Mouse (Mus musculus): ENCODE results near the gene Ppp4r3b. TPM values are rescaled to one million over a fixed set of nuclear protein-coding genes. Genes with fewer than 3 reads are reported as not detected.

Ppp4r3b gene
- polyA plus RNA-seq, 1 experiment from 2014 or later, result 112 TPM

- no peak overlapping the region for H3K4me3 ChIP-seq
- H3K4me1 ChIP-seq, result no peaks in the 10 kb centered on the region
- ATAC-seq (ENCODE audit: insufficient number of reproducible peaks, insufficient read depth, low FRiP score, low TSS enrichment), result no peak
- H3K27ac ChIP-seq, result no peak overlapping the region
- 90% methylated on average over 3 of the region's 3 CpGs for WGBS
- no peak overlapping the region for H3K4me2 ChIP-seq (replicated peaks)
- no peak overlapping the region for H3K9ac ChIP-seq
- H3K9me3 ChIP-seq, result no peaks in the 10 kb centered on the region
- no peaks in the 10 kb centered on the region for H3K27me3 ChIP-seq
- peaks cover 20% of the 10 kb centered on the region for H3K36me3 ChIP-seq
Measured at GRCm38 (mm10) chr11:29180657-29181056, 8.0 kb downstream of the Ppp4r3b start.

DNA sequence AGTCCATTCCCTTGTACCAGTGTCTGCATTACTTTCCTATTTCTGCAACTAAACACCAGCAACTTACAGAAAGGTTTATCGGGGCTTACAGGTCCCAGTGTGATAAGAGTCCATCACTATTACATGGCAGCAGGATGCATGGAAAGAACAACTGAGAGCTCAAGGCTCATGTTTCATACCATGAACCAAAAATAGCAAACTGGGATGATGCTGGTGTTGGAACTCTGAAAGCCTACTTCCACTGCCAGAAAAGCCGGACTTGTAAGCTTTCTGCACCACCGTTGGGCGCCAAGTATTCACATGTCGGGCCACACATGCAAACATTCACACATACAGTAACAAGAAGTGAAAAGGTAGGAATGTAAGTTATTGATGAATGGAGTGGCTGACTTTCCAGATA is 9.1 kb downstream of the Ppp4r3b start:
- no peaks in the 10 kb centered on the region for H3K9me3 ChIP-seq
- ATAC-seq (ENCODE audit: insufficient number of reproducible peaks, insufficient read depth, low FRiP score, low TSS enrichment), result no peak
- H3K27me3 ChIP-seq, result no peaks in the 10 kb centered on the region
- H3K4me1 ChIP-seq, result no peaks in the 10 kb centered on the region
- no peak overlapping the region for H3K4me3 ChIP-seq
- no peak overlapping the region for H3K9ac ChIP-seq
- H3K4me2 ChIP-seq (replicated peaks), result no peak overlapping the region
- WGBS, result 93% methylated on average over 5 of the region's 5 CpGs
- no peak overlapping the region for H3K27ac ChIP-seq
- H3K36me3 ChIP-seq, result peaks cover 28% of the 10 kb centered on the region

- no peak overlapping the region for H3K27ac ChIP-seq
- no peaks in the 10 kb centered on the region for H3K4me1 ChIP-seq
- WGBS, result 89% methylated on average over 2 of the region's 2 CpGs
- H3K4me3 ChIP-seq, result no peak overlapping the region
- H3K4me2 ChIP-seq (replicated peaks), result no peak overlapping the region
- peaks cover 38% of the 10 kb centered on the region for H3K36me3 ChIP-seq
- ATAC-seq (ENCODE audit: insufficient number of reproducible peaks, insufficient read depth, low FRiP score, low TSS enrichment), result no peak
- no peak overlapping the region for H3K9ac ChIP-seq
- no peaks in the 10 kb centered on the region for H3K27me3 ChIP-seq
- no peaks in the 10 kb centered on the region for H3K9me3 ChIP-seq
Measured at GRCm38 (mm10) chr11:29188981-29189380, 16.3 kb downstream of the Ppp4r3b start.

GRCm38 (mm10) chr11:29203653-29204052 is 31.0 kb downstream of the Ppp4r3b start:
- no peak for ATAC-seq (ENCODE audit: insufficient number of reproducible peaks, insufficient read depth, low FRiP score, low TSS enrichment)
- Histone ChIP-seq H3K27ac (no peak overlapping the region), H3K4me2 (replicated peaks) (no peak overlapping the region), H3K27me3 (no peaks in the 10 kb centered on the region), H3K4me3 (no peak overlapping the region), H3K36me3 (peaks cover 25% of the 10 kb centered on the region), H3K9ac (no peak overlapping the region), H3K9me3 (no peaks in the 10 kb centered on the region), H3K4me1 (no peaks in the 10 kb centered on the region)
- 84% methylated on average over 5 of the region's 5 CpGs for WGBS

DNA sequence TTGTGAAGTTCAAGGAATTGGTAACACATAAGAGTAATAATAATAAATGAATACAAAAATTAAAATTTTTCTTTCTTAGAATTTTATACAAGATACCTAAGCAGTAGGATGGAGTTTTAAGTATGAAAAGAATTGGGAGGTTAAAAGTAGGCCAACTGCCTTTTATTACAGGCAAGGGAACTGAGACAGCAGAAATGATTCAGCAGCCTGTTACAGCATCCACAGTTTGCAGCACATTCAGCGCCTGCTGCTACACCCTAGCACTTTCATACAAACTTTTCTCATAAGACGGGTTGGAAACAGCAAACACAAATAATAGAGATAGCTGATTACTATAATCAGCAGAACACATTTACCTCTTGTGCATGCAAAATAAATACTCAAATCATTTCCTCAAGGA is 37.1 kb downstream of the Ppp4r3b start:
- Histone ChIP-seq H3K36me3 (peaks cover 25% of the 10 kb centered on the region), H3K4me1 (no peaks in the 10 kb centered on the region), H3K4me3 (no peak overlapping the region), H3K9ac (no peak overlapping the region), H3K27me3 (no peaks in the 10 kb centered on the region), H3K9me3 (no peaks in the 10 kb centered on the region), H3K27ac (no peak overlapping the region), H3K4me2 (replicated peaks) (no peak overlapping the region)
- WGBS, result 93% methylated on average over 2 of the region's 2 CpGs
- ATAC-seq (ENCODE audit: insufficient number of reproducible peaks, insufficient read depth, low FRiP score, low TSS enrichment), result no peak

DNA sequence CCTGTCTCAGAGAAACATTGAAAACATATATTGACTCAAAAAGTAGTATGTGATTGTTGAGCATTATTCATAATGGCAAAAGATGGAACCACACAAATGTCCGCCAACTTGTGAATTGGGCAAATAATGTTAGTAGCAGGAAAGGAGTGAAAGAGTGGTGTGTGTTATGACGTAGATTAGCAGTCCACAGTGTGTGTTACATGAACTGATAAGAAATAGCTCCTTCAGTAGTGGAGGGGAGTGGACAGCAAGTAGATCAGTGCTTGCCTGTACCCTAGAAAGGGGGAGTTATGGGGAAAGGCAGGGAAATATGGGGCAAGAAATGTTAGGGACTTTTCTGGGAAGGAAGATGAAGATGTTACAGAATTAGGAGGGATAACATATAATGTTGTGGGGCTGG is 43.5 kb downstream of the Ppp4r3b start:
- ATAC-seq (ENCODE audit: insufficient number of reproducible peaks, insufficient read depth, low FRiP score, low TSS enrichment), result no peak
- 94% methylated on average over 2 of the region's 2 CpGs for WGBS
- H3K4me2 ChIP-seq (replicated peaks), result no peak overlapping the region

DNA sequence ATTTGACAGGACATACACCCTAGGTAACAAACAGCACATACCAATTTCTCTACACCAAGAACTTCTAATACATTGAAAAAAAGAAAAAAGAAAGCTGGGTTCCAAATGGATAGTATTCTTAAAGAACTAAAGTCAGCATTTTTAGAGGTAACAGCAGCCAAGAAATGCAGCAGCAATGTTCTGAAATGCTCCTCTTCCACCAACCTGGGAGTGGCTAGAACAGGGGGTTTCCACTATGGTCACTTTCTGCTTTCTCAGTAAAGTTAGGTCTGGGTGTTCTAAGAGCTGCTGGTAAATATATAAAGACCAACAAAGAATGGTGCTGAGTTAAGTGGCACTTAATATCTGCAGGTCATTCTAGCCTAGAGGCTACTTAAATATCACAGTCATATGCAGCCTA is 46.4 kb downstream of the Ppp4r3b start:
- no peak overlapping the region for H3K27ac ChIP-seq
- ATAC-seq (ENCODE audit: insufficient number of reproducible peaks, insufficient read depth, low FRiP score, low TSS enrichment), result no peak
- no peaks in the 10 kb centered on the region for H3K9me3 ChIP-seq
- no peaks in the 10 kb centered on the region for H3K27me3 ChIP-seq
- H3K4me1 ChIP-seq, result no peaks in the 10 kb centered on the region
- H3K4me3 ChIP-seq, result no peak overlapping the region
- H3K4me2 ChIP-seq (replicated peaks), result no peak overlapping the region
- H3K36me3 ChIP-seq, result peaks cover 69% of the 10 kb centered on the region
- H3K9ac ChIP-seq, result no peak overlapping the region

More for the DNA sequence above, 43.5 kb downstream of the Ppp4r3b start:
- no peaks in the 10 kb centered on the region for H3K9me3 ChIP-seq
- H3K27me3 ChIP-seq, result no peaks in the 10 kb centered on the region
- no peaks in the 10 kb centered on the region for H3K4me1 ChIP-seq
- no peak overlapping the region for H3K27ac ChIP-seq
- no peak overlapping the region for H3K9ac ChIP-seq
- peaks cover 60% of the 10 kb centered on the region for H3K36me3 ChIP-seq
- no peak overlapping the region for H3K4me3 ChIP-seq

GRCm38 (mm10) chr11:29222310-29222709 is 49.6 kb downstream of the Ppp4r3b start:
- Histone ChIP-seq H3K9me3 (no peaks in the 10 kb centered on the region), H3K36me3 (peaks cover 58% of the 10 kb centered on the region), H3K27ac (no peak overlapping the region), H3K9ac (no peak overlapping the region), H3K27me3 (no peaks in the 10 kb centered on the region), H3K4me2 (replicated peaks) (no peak overlapping the region), H3K4me3 (no peak overlapping the region), H3K4me1 (no peaks in the 10 kb centered on the region)
- WGBS, result 92% methylated on average over 5 of the region's 5 CpGs
- no peak for ATAC-seq (ENCODE audit: insufficient number of reproducible peaks, insufficient read depth, low FRiP score, low TSS enrichment)

DNA sequence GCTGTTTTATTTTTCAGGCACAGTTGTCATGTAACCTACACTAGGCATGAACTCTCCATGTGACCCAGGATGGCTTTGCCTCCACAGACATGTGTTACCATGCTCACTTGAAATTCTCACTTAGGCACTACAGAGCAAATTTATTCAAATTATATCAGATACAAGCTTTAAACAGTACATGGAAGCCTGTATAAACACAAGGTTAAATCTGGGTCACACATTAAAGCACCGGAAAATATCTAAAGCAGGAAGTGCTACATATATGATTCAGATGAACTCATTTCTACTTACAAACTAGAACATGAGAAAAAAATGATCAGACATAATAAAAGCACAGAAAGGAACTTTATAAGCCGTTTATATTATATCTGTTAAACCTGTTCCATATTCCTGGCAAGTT is 52.1 kb downstream of the Ppp4r3b start:
- no peak overlapping the region for H3K4me3 ChIP-seq
- no peak for ATAC-seq (ENCODE audit: insufficient number of reproducible peaks, insufficient read depth, low FRiP score, low TSS enrichment)
- peaks cover 65% of the 10 kb centered on the region for H3K36me3 ChIP-seq
- no peaks in the 10 kb centered on the region for H3K27me3 ChIP-seq
- H3K27ac ChIP-seq, result no peak overlapping the region
- H3K9ac ChIP-seq, result no peak overlapping the region
- H3K4me2 ChIP-seq (replicated peaks), result no peak overlapping the region
- 87% methylated on average over 2 of the region's 2 CpGs for WGBS
- no peaks in the 10 kb centered on the region for H3K9me3 ChIP-seq
- H3K4me1 ChIP-seq, result no peaks in the 10 kb centered on the region

DNA sequence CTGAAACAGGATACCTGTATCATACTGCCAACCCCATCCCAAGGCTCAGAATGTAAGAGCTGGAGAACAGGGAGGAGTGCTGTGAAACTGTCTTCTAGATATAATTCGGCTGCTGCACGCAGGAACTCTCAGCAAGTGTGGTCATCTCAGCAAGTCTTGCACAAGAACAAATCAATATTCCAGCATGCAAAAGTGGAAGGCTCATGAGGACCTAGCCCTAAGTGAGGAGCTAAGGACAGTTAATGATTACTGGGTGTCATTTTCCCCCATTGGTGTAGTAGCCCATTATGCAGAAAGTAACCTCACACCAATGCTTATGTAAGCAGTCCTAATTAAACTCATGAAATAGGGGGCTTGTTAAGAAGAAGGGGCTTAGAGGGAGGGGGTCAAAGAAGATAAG is 56.3 kb downstream of the Ppp4r3b start:
- no peaks in the 10 kb centered on the region for H3K27me3 ChIP-seq
- H3K36me3 ChIP-seq, result peaks cover 42% of the 10 kb centered on the region
- H3K4me3 ChIP-seq, result no peak overlapping the region
- H3K4me2 ChIP-seq (replicated peaks), result no peak overlapping the region
- 98% methylated on average over 2 of the region's 2 CpGs for WGBS
- no peak overlapping the region for H3K27ac ChIP-seq
- ATAC-seq (ENCODE audit: insufficient number of reproducible peaks, insufficient read depth, low FRiP score, low TSS enrichment), result no peak
- H3K4me1 ChIP-seq, result no peaks in the 10 kb centered on the region
- H3K9ac ChIP-seq, result no peak overlapping the region
- H3K9me3 ChIP-seq, result no peaks in the 10 kb centered on the region

DNA sequence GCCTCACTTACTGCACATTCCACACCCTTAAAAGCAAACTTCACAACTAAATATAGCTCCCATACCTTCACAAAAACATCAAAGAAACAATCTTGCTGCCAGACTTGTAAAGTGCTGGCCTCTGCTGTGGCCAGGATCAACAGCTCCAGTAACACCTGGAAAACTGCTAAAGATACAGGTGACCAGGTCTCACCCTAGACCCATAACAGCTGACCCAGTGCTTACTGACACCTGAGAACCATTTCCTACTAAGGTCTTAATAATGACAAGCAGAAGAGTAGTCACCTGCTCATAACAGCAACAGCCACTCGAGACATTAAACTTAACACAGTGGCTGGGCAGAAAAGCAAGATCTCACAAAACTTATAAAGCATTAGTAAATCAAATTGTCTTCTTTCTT is 60.9 kb downstream of the Ppp4r3b start:
- H3K4me3 ChIP-seq, result no peak overlapping the region
- ATAC-seq (ENCODE audit: insufficient number of reproducible peaks, insufficient read depth, low FRiP score, low TSS enrichment), result no peak
- H3K27ac ChIP-seq, result no peak overlapping the region
- H3K27me3 ChIP-seq, result no peaks in the 10 kb centered on the region
- no peaks in the 10 kb centered on the region for H3K9me3 ChIP-seq
- 84% methylated on average over 1 of the region's 1 CpGs for WGBS
- H3K4me1 ChIP-seq, result no peaks in the 10 kb centered on the region
- H3K4me2 ChIP-seq (replicated peaks), result no peak overlapping the region
- H3K36me3 ChIP-seq, result peaks cover 23% of the 10 kb centered on the region
- H3K9ac ChIP-seq, result no peak overlapping the region

DNA sequence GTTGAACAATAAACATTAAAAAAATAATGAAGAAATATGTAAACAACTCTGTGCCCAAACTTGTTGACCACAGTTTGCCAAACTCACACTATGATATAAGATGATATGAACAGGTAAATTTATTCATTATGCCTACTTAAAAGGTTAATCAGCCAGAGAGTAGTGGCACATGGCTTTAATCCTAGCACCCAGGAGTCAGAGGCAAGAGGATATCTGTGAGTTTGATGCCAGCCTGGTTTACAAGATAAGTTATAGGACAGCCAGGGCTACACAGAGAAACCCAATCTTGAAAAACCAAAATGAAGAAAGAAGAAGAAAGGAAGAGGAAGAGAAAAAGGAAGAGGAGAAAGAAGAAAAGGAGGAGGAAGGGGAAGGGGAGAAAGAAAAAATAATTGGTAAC is 64.7 kb downstream of the Ppp4r3b start:
- Histone ChIP-seq H3K36me3 (peaks cover 19% of the 10 kb centered on the region), H3K27me3 (no peaks in the 10 kb centered on the region), H3K9ac (no peak overlapping the region), H3K4me2 (replicated peaks) (no peak overlapping the region), H3K4me1 (no peaks in the 10 kb centered on the region), H3K9me3 (no peaks in the 10 kb centered on the region), H3K27ac (no peak overlapping the region), H3K4me3 (no peak overlapping the region)
- no peak for ATAC-seq (ENCODE audit: insufficient number of reproducible peaks, insufficient read depth, low FRiP score, low TSS enrichment)

DNA sequence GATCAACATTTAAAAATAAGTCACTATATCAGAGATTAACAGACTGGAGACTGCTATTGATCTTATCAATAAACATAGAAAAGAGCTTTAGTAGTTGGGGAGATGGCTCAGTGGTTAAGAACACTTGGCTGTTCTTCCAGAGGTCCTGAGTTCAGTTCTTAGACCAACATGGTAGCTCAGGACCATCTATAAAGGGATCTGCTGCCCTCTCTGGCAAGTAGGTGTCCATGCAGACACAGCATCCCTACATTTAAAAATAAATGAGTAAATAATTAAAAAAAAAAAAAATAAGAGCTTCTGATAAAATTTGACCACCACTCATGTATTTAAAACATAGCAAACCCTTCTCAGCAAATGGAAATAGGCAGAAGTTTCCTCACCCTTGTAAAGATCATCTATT is 65.4 kb downstream of the Ppp4r3b start:
- H3K9ac ChIP-seq, result no peak overlapping the region
- H3K9me3 ChIP-seq, result no peaks in the 10 kb centered on the region
- no peak overlapping the region for H3K27ac ChIP-seq
- no peak overlapping the region for H3K4me3 ChIP-seq
- no peaks in the 10 kb centered on the region for H3K4me1 ChIP-seq
- H3K4me2 ChIP-seq (replicated peaks), result no peak overlapping the region
- no peak for ATAC-seq (ENCODE audit: insufficient number of reproducible peaks, insufficient read depth, low FRiP score, low TSS enrichment)
- H3K27me3 ChIP-seq, result no peaks in the 10 kb centered on the region
- peaks cover 20% of the 10 kb centered on the region for H3K36me3 ChIP-seq

Measured in embryonic facial prominence, embryonic 12.5 days (tissue).